In genomic region chr10:42679586-42679985, GRCm38 (mm10) we compare ENCODE assay signal across 8 mouse cellular contexts.
DNase-seq lines count a peak whose midpoint lies in the region; ATAC-seq and TF ChIP-seq lines count a peak whose summit lies in the region.

No protein-coding gene starts in this region.

- peaks cover 6% of the 10 kb centered on the region; the same call in 1 of the 2 replicates for H3K4me1 ChIP-seq in lung, adult 2 months (ENCODE audit: control insufficient read depth, insufficient read depth, low read length)
- H3K4me1 ChIP-seq in hindbrain, embryonic 16.5 days (ENCODE audit: control insufficient read depth, insufficient read depth, low read depth, low read length): peaks cover 11% of the 10 kb centered on the region
- peaks cover 16% of the 10 kb centered on the region for H3K4me1 ChIP-seq in midbrain, embryonic 16.5 days (ENCODE audit: control insufficient read depth, insufficient read depth, low read length)

- peak overlapping the region; percentile 83 for H3K4me2 ChIP-seq in hindbrain, embryonic 16.5 days (ENCODE audit: low read length)
- peak overlapping the region; percentile 64 for H3K4me2 ChIP-seq in midbrain, embryonic 16.5 days (ENCODE audit: low read length)

- peak overlapping the region; percentile 67 for H3K4me3 ChIP-seq in lung, adult 2 months (replicated peaks; ENCODE audit: extremely low read depth, low read depth, low read length)
- peak overlapping the region; percentile 92 for H3K4me3 ChIP-seq in hindbrain, embryonic 16.5 days (ENCODE audit: low read length)
- peak overlapping the region; percentile 98 for H3K4me3 ChIP-seq in midbrain, embryonic 16.5 days (ENCODE audit: low read depth, low read length)

- H3K36me3 ChIP-seq in hindbrain, embryonic 16.5 days (ENCODE audit: control insufficient read depth, insufficient read depth, low read length): peaks cover 8% of the 10 kb centered on the region
- H3K36me3 ChIP-seq in midbrain, embryonic 16.5 days (ENCODE audit: control insufficient read depth, insufficient read depth, low read length): no peaks in the 10 kb centered on the region

- DNase-seq in lung, adult 2 months: no peak
- DNase-seq in lung, postnatal 14 days: no peak
- DNase-seq in c-Kit-negative CD71-positive TER-119-positive erythroid progenitor cells, embryonic 14.5 days (ENCODE audit: low read depth, low spot score): peak; percentile 31
- no peak for DNase-seq in layer of hippocampus, postnatal 10 days (ENCODE audit: low spot score in 2 of 2)
- DNase-seq in layer of hippocampus, adult 11-12 months (ENCODE audit: low spot score): no peak
- DNase-seq in urinary bladder, postnatal 36 days (ENCODE audit: low spot score in 2 of 2): no peak

- ATAC-seq in hindbrain, embryonic 16.5 days: no peak
- ATAC-seq in midbrain, embryonic 16.5 days: no peak

- WGBS in lung, adult 2 months: 9% methylated on average over 10 of the region's 10 CpGs
- WGBS in hindbrain, embryonic 16.5 days: 11% methylated on average over 10 of the region's 10 CpGs
- WGBS in midbrain, embryonic 16.5 days: 6% methylated on average over 10 of the region's 10 CpGs

- no peak for TF ChIP-seq CTCF in lung, adult 2 months (IDR thresholded peaks at IDR 0.05; ENCODE audit: insufficient read depth, low read length)

- no peaks in the 10 kb centered on the region for H3K27me3 ChIP-seq in hindbrain, embryonic 16.5 days (replicated peaks; ENCODE audit: control insufficient read depth, insufficient read depth, low read length)
- H3K27me3 ChIP-seq in midbrain, embryonic 16.5 days (ENCODE audit: control insufficient read depth, insufficient read depth, low read depth, low read length): no peaks in the 10 kb centered on the region

- H3K9ac ChIP-seq in hindbrain, embryonic 16.5 days (ENCODE audit: low read depth, low read length): peak overlapping the region; percentile 90
- peak overlapping the region; percentile 90 for H3K9ac ChIP-seq in midbrain, embryonic 16.5 days (ENCODE audit: low read depth, low read length)

- H3K9me3 ChIP-seq in hindbrain, embryonic 16.5 days (ENCODE audit: control insufficient read depth, low read length): no peaks in the 10 kb centered on the region
- no peaks in the 10 kb centered on the region; the same call in 1 of the 2 replicates for H3K9me3 ChIP-seq in midbrain, embryonic 16.5 days (replicated peaks; ENCODE audit: control insufficient read depth, low read length, poor library complexity, severe bottlenecking)

- TF ChIP-seq POLR2A in lung, adult 2 months (IDR thresholded peaks at IDR 0.05; ENCODE audit: borderline replicate concordance, extremely low read depth, low read depth, low read length): no peak

- no peak overlapping the region for H3K27ac ChIP-seq in hindbrain, embryonic 16.5 days (ENCODE audit: low read depth, low read length)
- no peak overlapping the region for H3K27ac ChIP-seq in midbrain, embryonic 16.5 days (ENCODE audit: low read length)
